ENCODE assay signal across 8 mouse cellular contexts in genomic region chr4:137706510-137706909, GRCm38 (mm10). TPM values are rescaled to one million over a fixed set of nuclear protein-coding genes. Genes with fewer than 3 reads are reported as not detected.
A peak's percentile ranks its signal among the peaks of the same experiment; 100 is the strongest.
DNase-seq lines count a peak whose midpoint lies in the region; ATAC-seq lines count a peak whose summit lies in the region.

No protein-coding gene starts in this region.

- no peak overlapping the region for H3K4me3 ChIP-seq in hindbrain, embryonic 11.5 days (ENCODE audit: low read depth, low read length)
- no peak overlapping the region for H3K4me3 ChIP-seq in hindbrain, embryonic 16.5 days (ENCODE audit: low read length)
- H3K4me3 ChIP-seq in forebrain, embryonic 14.5 days (ENCODE audit: low read depth, low read length) = no peak overlapping the region
- H3K4me3 ChIP-seq in liver, embryonic 13.5 days (replicated peaks) = no peak overlapping the region
- H3K4me3 ChIP-seq in neural tube, embryonic 13.5 days = no peak overlapping the region

- WGBS in hindbrain, embryonic 11.5 days = 77% methylated on average over 7 of the region's 7 CpGs
- WGBS in hindbrain, embryonic 16.5 days = 68% methylated on average over 7 of the region's 7 CpGs
- 76% methylated on average over 7 of the region's 7 CpGs for WGBS in forebrain, embryonic 14.5 days
- 59% methylated on average over 7 of the region's 7 CpGs for WGBS in liver, embryonic 13.5 days (ENCODE audit: insufficient replicate concordance)
- WGBS in neural tube, embryonic 13.5 days = 68% methylated on average over 7 of the region's 7 CpGs

- no peak overlapping the region for H3K9ac ChIP-seq in hindbrain, embryonic 11.5 days (ENCODE audit: low read depth, low read length)
- H3K9ac ChIP-seq in hindbrain, embryonic 16.5 days (ENCODE audit: low read depth, low read length) = no peak overlapping the region; the same call in 1 of the 2 replicates
- H3K9ac ChIP-seq in forebrain, embryonic 14.5 days (ENCODE audit: low read length) = no peak overlapping the region
- no peak overlapping the region for H3K9ac ChIP-seq in liver, embryonic 13.5 days
- peak overlapping the region; percentile 34 for H3K9ac ChIP-seq in neural tube, embryonic 13.5 days

- peak overlapping the region; percentile 60 for H3K27ac ChIP-seq in hindbrain, embryonic 11.5 days (ENCODE audit: low read depth, low read length)
- no peak overlapping the region for H3K27ac ChIP-seq in hindbrain, embryonic 16.5 days (ENCODE audit: low read depth, low read length)
- H3K27ac ChIP-seq in forebrain, embryonic 14.5 days (ENCODE audit: low read depth, low read length) = peak overlapping the region; percentile 1; the same call in 1 of the 2 replicates
- peak overlapping the region; percentile 75 for H3K27ac ChIP-seq in liver, embryonic 13.5 days
- H3K27ac ChIP-seq in neural tube, embryonic 13.5 days (replicated peaks) = peak overlapping the region; percentile 62

- peaks cover 8% of the 10 kb centered on the region for H3K4me1 ChIP-seq in hindbrain, embryonic 11.5 days (replicated peaks; ENCODE audit: control insufficient read depth, insufficient read depth, low read length)
- H3K4me1 ChIP-seq in hindbrain, embryonic 16.5 days (ENCODE audit: control insufficient read depth, insufficient read depth, low read depth, low read length) = peaks cover 27% of the 10 kb centered on the region
- H3K4me1 ChIP-seq in forebrain, embryonic 14.5 days (ENCODE audit: control insufficient read depth, insufficient read depth, low read length) = peaks cover 15% of the 10 kb centered on the region
- peaks cover 21% of the 10 kb centered on the region for H3K4me1 ChIP-seq in liver, embryonic 13.5 days (replicated peaks)
- H3K4me1 ChIP-seq in neural tube, embryonic 13.5 days (replicated peaks) = peaks cover 48% of the 10 kb centered on the region

- DNase-seq in hindbrain, embryonic 11.5 days (ENCODE audit: low spot score) = no peak
- no peak for DNase-seq in forebrain, embryonic 14.5 days (ENCODE audit: low spot score)
- no peak for DNase-seq in liver, embryonic 13.5 days
- DNase-seq in ovary, adult 18-20 months (ENCODE audit: low spot score) = no peak
- DNase-seq in right cerebral cortex, adult 18-20 months = no peak
- no peak for DNase-seq in Muller cell, postnatal 12 days (ENCODE audit: inconsistent ontology term)

- no peaks in the 10 kb centered on the region for H3K36me3 ChIP-seq in hindbrain, embryonic 11.5 days (ENCODE audit: control insufficient read depth, insufficient read depth, low read length)
- H3K36me3 ChIP-seq in hindbrain, embryonic 16.5 days (ENCODE audit: control insufficient read depth, insufficient read depth, low read length) = 0 out of 2 replicates have a peak, but pooled peaks cover 2% of the 10 kb centered on the region
- no peaks in the 10 kb centered on the region for H3K36me3 ChIP-seq in forebrain, embryonic 14.5 days (ENCODE audit: control insufficient read depth, insufficient read depth, low read length)
- no peaks in the 10 kb centered on the region for H3K36me3 ChIP-seq in liver, embryonic 13.5 days
- H3K36me3 ChIP-seq in neural tube, embryonic 13.5 days = no peaks in the 10 kb centered on the region

- H3K9me3 ChIP-seq in hindbrain, embryonic 11.5 days (ENCODE audit: control insufficient read depth, low read length) = no peaks in the 10 kb centered on the region
- H3K9me3 ChIP-seq in hindbrain, embryonic 16.5 days (ENCODE audit: control insufficient read depth, low read length) = no peaks in the 10 kb centered on the region
- no peaks in the 10 kb centered on the region for H3K9me3 ChIP-seq in forebrain, embryonic 14.5 days (replicated peaks; ENCODE audit: control insufficient read depth, low read length)
- H3K9me3 ChIP-seq in liver, embryonic 13.5 days (replicated peaks) = no peaks in the 10 kb centered on the region
- no peaks in the 10 kb centered on the region for H3K9me3 ChIP-seq in neural tube, embryonic 13.5 days

- H3K4me2 ChIP-seq in hindbrain, embryonic 11.5 days (replicated peaks; ENCODE audit: low read depth, low read length) = no peak overlapping the region
- H3K4me2 ChIP-seq in hindbrain, embryonic 16.5 days (ENCODE audit: low read length) = no peak overlapping the region; the same call in 1 of the 2 replicates
- no peak overlapping the region for H3K4me2 ChIP-seq in forebrain, embryonic 14.5 days (ENCODE audit: low read length)
- peak overlapping the region; percentile 69 for H3K4me2 ChIP-seq in liver, embryonic 13.5 days
- peak overlapping the region; percentile 88; the same call in 1 of the 2 replicates for H3K4me2 ChIP-seq in neural tube, embryonic 13.5 days

- no peaks in the 10 kb centered on the region; the same call in none of the 2 replicates for H3K27me3 ChIP-seq in hindbrain, embryonic 11.5 days (ENCODE audit: control insufficient read depth, insufficient read depth, low read length)
- H3K27me3 ChIP-seq in hindbrain, embryonic 16.5 days (replicated peaks; ENCODE audit: control insufficient read depth, insufficient read depth, low read length) = no peaks in the 10 kb centered on the region
- H3K27me3 ChIP-seq in forebrain, embryonic 14.5 days (replicated peaks; ENCODE audit: control insufficient read depth, insufficient read depth, low read length) = 0 out of 2 replicates have a peak, but pooled peaks cover 2% of the 10 kb centered on the region
- H3K27me3 ChIP-seq in liver, embryonic 13.5 days = peaks cover 52% of the 10 kb centered on the region
- H3K27me3 ChIP-seq in neural tube, embryonic 13.5 days = peaks cover 4% of the 10 kb centered on the region; the same call in 1 of the 2 replicates

- ATAC-seq in hindbrain, embryonic 11.5 days (ENCODE audit: low FRiP score) = no peak
- no peak for ATAC-seq in hindbrain, embryonic 16.5 days
- 0 out of 2 replicates have a peak, but pooled peaks have one; percentile 2 for ATAC-seq in forebrain, embryonic 14.5 days
- ATAC-seq in liver, embryonic 13.5 days (ENCODE audit: low read depth) = peak; percentile 24; the same call in 1 of the 2 replicates
- peak; percentile 9; the same call in 1 of the 2 replicates for ATAC-seq in neural tube, embryonic 13.5 days (ENCODE audit: low read depth)

RNA-seq across cellular contexts. Expression of gene Rap1gap, which starts 42.0 kb away (rescaled TPM):
- 8.5 and 9.1 TPM in 2 replicates for polyA plus RNA-seq in hindbrain, embryonic 11.5 days (2014; fragmentation: Nextera tagmentation; extraction: Ambion mirVana)
- polyA plus RNA-seq in hindbrain, embryonic 16.5 days (2015; fragmentation: Nextera tagmentation; extraction: Ambion mirVana) = 119 and 120 TPM in 2 replicates
- 25.5 and 32.7 TPM in 2 replicates for polyA plus RNA-seq in forebrain, embryonic 14.5 days (2014; fragmentation: Nextera tagmentation; extraction: Ambion mirVana)
- polyA plus RNA-seq in liver, embryonic 13.5 days (2015; fragmentation: Nextera tagmentation; extraction: Ambion mirVana) = 1.2 and 1.4 TPM in 2 replicates
- polyA plus RNA-seq in neural tube, embryonic 13.5 days (2015; fragmentation: Nextera tagmentation; extraction: Ambion mirVana) = 39.5 and 51.2 TPM in 2 replicates

Comparison
In these comparisons a context has a peak if more than half of its experiments do, and no peak if none do; other contexts are left out.
1. ATAC-seq: peak in forebrain, embryonic 14.5 days (single experiment), liver, embryonic 13.5 days (single experiment) and neural tube, embryonic 13.5 days (single experiment); none in hindbrain, embryonic 11.5 days (single experiment) and hindbrain, embryonic 16.5 days (single experiment).
2. H3K4me2 ChIP-seq: peak in liver, embryonic 13.5 days (single experiment) and neural tube, embryonic 13.5 days (single experiment); none in hindbrain, embryonic 11.5 days (single experiment), hindbrain, embryonic 16.5 days (single experiment) and forebrain, embryonic 14.5 days (single experiment).